Mouse (Mus musculus): Measurements from ENCODE around the gene Naa60.
"Not testable (repeated sequence)": the region's sequence is repeated elsewhere in the genome, so short reads cannot be mapped to it uniquely, and the experiment has no call there.

Naa60 gene

DNA sequence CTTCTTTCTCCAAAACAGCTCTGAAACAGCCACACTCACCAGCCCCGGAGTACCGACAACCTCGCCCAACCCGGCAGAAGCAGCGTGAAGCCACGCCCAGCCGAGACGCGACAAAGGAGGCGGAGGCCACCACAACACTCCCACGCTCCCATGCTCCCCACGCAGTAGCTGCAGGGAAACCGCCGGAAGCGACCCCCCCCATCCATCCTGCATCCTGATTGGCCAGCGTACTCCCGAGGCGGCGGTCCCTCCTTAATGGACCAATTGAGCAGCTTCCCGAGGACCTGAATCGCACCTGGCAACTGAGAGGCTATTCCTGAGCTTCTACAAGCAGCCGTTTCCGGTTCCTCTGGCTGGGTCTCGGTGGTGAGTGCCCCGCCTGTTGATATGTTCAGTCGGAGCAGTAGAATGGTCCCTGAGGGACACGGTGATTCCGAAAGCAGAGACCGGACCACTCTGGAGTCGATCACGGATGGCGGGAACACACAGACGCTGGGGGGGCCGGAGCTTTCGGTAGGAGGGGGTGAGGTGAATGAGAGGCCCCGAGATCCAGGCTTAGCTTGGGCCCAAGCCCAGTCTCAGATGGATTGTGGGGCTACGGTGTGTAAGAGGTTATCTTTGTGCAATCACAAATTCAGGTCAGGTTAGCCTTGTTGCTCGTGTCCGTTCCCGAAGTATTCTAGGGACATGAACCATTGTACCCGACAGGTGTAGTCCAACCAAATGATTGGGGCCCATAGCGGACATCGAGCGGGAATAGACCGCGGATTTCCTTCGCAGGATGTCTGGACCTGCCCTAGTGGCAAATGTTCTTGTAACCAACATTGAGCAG, at the start of gene Naa60:
Naa60 (plus strand) TSS at position 160 of the 832 bp plus-strand sequence.
- peak; percentile 91 for DNase-seq (ENCODE audit: low read depth, low spot score)

DNA sequence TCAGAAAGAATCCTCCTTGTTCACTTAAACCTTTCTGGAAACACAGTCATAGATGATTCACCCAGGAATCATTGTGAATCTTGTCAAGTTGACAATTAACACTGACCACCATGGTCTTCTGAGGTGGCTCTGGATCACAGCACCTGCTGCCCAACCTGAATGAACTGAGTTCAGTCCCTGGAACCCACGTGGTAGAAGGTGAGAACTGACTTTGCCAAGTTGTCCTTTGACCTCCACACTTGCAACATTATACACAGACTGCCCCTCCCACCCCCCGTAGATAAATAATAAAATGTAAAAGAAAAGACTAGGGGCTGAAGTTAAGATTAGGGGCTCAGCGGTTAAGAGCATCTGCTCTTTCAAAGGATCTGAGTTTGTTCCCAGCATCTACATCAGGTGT, 44.2 kb upstream of the Naa60 start:
- no peak for DNase-seq (ENCODE audit: low read depth, low spot score)

DNA sequence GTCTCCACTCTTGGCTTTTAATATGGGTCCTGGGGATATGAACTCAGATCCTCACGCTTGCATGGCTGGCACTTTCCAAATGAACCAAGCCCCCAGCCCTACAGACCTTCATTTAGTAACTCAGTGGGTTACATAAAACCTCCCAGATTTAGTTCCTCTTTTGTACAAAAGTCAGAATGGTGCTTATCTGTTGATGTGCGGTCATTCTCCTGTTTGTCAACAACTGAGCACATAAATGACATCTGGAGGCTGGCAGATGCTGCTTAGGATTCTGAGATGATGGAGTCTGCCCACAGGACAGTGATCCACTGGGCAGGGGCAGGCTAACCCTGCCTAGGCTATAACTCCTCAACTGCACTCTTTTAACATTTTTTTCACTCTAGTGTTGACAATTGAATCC, 42.4 kb upstream of the Naa60 start:
- DNase-seq (ENCODE audit: low read depth, low spot score) = no peak

DNA sequence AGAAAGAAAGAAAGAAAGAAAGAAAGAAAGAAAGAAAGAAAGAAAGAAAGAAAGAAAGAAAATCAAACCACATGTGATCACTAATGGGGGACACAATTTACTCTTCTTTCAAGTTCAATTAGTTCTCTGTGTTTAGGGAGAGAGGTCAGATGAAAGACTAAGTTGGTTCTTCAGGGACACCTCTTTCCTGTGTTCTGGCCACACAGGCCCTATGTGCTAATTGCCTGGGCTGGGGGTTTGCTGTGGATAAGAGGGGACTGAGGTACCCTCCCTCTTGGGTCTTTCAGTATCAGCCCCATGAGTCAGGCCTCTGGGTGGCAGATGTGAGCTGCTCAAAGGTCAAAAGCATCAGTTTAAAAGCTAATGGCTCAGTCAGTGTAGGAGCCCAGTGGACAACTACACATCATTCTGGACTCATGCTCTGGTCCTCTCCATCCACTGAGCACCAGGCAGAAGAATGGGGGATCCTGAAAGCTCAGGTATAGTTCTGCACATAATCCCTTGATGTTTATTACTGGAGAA, 41.5 kb upstream of the Naa60 start, which contains the start of gene Olfr15:
Olfr15 (plus strand) TSS at position 291 of the 522 bp plus-strand sequence.
- DNase-seq (ENCODE audit: low read depth, low spot score) = no peak

GRCm38 (mm10) chr16:3835461-3835860, 36.7 kb upstream of the Naa60 start:
- DNase-seq (ENCODE audit: low read depth, low spot score) = no peak

DNA sequence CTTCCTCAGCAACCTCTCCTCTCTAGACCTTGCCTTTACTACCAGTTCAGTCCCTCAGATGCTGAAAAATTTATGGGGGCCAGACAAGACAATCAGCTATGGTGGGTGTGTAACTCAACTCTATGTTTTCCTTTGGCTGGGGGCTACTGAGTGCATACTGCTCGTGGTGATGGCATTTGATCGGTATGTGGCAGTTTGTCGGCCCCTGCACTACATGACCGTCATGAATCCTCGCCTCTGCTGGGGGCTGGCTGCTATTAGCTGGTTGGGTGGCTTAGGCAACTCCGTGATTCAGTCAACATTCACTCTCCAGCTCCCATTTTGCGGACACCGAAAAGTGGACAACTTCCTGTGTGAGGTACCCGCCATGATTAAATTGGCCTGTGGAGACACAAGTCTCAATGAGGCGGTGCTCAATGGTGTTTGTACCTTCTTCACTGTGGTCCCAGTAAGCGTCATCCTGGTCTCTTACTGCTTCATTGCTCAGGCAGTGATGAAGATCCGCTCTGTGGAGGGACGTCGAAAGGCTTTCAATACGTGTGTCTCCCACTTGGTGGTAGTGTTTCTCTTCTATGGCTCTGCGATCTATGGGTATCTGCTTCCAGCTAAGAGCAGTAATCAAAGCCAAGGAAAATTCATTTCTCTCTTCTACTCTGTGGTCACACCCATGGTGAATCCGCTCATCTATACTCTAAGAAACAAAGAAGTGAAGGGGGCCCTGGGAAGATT, 32.9 kb upstream of the Naa60 start:
- no peak for DNase-seq (ENCODE audit: low read depth, low spot score)

- DNase-seq (ENCODE audit: low read depth, low spot score) = no peak
Measured at GRCm38 (mm10) chr16:3842989-3843388, 29.2 kb upstream of the Naa60 start.

GRCm38 (mm10) chr16:3843796-3844195, 28.4 kb upstream of the Naa60 start:
- no peak for DNase-seq (ENCODE audit: low read depth, low spot score)

DNA sequence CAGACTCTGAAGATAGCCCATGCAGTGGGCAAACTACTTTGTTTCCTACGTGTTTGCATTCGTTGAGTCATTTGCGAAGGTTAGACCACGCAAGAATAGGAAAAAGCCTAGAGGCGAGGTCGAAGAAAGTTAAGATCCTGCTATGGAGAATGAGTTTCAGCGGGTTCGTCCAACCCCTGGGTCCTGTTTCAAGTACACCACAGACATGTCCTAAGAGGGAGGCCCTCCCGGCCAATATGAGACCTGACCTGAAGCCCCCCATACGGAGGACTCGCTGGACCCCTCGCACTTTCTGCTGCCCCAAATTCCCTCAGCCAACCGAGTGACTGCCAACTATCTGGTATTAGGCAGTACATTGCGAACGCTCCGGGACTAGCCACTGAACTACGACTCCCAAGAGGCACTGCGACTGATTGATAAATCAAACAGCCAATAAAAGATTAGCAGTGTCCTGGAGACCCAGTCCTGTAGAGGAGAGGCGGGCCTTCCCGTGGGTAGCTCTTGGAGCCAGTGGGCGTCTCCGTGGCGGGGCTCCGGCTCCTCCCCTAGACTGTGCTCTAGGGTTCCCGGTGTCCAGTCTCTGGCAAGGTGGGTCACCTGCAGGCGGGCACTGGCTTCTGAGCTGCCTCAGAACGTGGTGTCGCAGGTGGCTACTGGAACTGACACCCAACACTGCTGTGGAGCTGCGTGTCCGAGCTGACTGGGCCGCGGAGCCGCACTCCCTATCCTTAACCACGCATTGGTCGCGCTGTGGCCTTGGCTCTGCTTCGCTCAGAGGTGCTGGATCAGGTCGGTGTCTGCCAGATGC, 25.3 kb upstream of the Naa60 start, which contains the start of gene Zfp174:
Zfp174 (plus strand) TSS at position 558 of the 808 bp plus-strand sequence.
- peak; percentile 96 for DNase-seq (ENCODE audit: low read depth, low spot score)

GRCm38 (mm10) chr16:3847871-3848270, 24.3 kb upstream of the Naa60 start:
- no peak for DNase-seq (ENCODE audit: low read depth, low spot score)

- DNase-seq (ENCODE audit: low read depth, low spot score) = no peak
Measured at GRCm38 (mm10) chr16:3848416-3848815, 23.8 kb upstream of the Naa60 start.

DNA sequence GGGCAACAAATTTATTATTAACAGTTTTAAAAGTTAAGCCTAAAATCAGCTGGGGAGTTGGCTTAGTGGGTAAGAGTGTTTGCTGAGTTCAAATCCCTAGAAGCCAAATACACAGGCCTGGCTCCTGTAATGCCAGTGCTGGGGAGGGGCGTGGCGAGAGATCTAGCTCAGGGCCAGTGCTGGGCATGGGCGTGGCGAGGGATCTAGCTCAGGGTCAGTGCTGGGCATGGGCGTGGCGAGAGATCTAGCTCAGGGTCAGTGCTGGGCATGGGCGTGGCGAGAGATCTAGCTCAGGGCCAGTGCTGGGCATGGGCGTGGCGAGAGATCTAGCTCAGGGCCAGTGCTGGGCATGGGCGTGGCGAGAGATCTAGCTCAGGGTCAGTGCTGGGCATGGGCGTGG, 20.9 kb upstream of the Naa60 start:
- not testable (repeated sequence) for DNase-seq (ENCODE audit: low read depth, low spot score)

GRCm38 (mm10) chr16:3852586-3852985, 19.6 kb upstream of the Naa60 start:
- no peak for DNase-seq (ENCODE audit: low read depth, low spot score)

GRCm38 (mm10) chr16:3854437-3855182, 17.6 kb upstream of the Naa60 start:
- DNase-seq (ENCODE audit: low read depth, low spot score) = no peak

GRCm38 (mm10) chr16:3855776-3856175, 16.4 kb upstream of the Naa60 start:
- no peak for DNase-seq (ENCODE audit: low read depth, low spot score)

DNA sequence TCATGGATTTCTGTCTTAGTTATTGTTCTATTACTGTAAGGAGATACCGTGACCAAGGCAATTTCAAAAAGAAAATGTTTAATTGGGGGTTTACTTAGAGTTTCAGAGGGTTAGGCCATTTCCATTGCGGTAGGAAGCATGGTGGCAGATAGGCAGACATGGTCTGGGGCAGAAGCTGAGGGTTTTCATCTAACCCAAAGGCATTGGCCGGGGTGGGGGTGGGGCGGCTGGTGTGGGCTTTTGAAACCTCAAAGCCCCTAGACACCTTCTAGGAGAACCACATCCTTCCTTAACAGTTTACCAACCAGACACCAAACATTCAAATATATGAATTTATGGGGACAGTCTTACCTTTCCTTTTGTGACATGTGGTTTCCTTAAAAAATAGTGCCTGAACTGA, 12.9 kb upstream of the Naa60 start:
- no peak for DNase-seq (ENCODE audit: low read depth, low spot score)

DNA sequence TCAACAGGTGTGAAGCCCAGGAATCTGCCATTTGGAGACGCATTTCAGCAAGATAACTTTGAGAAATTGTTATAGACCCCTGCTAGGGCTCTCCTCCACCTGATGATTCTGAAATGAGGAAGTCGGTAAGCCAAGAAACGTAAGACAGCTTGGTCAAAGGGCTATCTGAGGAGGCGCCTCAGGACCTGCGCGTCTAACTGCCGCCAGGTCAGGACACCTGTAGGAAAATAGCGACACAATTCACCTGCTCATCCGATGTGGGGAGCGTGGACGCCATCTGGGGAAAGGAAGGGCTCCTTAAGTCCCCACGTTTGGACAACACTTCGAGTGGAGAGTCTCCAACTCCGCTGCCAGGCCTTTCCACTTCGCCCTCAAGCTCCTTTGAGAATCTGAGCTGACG, 360 bp upstream of the Naa60 start:
- no peak for DNase-seq (ENCODE audit: low read depth, low spot score)

- no peak for DNase-seq (ENCODE audit: low read depth, low spot score)
Measured at GRCm38 (mm10) chr16:3876346-3876745, 4.2 kb downstream of the Naa60 start.

DNA sequence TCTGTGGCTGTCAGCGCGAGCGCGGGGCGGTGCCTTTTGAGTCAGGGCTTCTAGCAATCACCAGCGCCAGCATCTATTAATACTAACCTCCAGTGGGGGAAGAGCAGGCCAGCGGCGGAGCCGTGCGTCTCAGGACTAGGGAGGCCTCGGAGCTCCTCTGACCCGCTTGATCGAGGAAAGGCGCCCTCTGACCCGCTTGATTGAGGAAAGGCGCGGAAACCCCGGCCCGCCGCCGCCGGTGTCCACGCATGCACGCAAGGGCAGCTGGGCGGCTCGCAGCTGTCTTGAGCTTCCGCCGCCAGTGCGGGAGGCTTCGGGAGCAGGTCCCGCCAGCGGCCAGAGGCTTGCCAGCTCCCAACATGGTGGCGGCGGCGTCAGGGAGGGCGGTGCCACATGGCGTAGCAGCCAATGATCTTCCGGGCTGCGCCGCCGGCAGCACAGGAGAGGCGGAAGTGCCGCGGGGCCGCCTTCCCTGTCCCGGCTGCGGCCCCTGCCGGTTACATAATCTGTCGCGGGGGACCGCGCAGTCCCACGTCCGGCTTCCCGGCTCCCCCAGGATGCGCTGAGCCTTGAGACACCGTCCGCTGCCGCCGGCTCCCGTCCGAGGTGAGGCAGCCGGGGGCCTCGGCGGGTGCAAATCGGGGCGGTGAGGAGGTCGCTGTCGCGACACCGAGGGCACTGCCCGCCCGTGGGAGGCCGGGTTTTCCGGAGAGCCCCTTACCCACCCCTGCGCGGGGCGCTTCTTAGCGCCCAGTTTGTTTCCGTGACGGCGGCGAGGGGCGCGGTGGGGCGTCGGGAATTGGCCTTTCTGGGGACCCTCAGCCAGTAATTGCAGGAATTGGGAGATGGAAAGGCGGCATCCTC, 12.3 kb downstream of the Naa60 start, which contains the start of the genes Zfp597 and Gm20695:
Zfp597 (minus strand) TSS at position 361 of the 864 bp plus-strand sequence.
Gm20695 (plus strand) TSS at position 448 of the 864 bp plus-strand sequence.
- DNase-seq (ENCODE audit: low read depth, low spot score) = peak; percentile 92
